Mouse (Mus musculus) neural tube, embryonic 15.5 days (tissue): ENCODE results near the gene Furin. TPM values are rescaled to one million over a fixed set of nuclear protein-coding genes. Genes with fewer than 3 reads are reported as not detected.
"Not testable (repeated sequence)": the region's sequence is repeated elsewhere in the genome, so short reads cannot be mapped to it uniquely, and the experiment has no call there.

ENCODE experiments used
- ATAC-seq: fragments of 200-750 bp; cut with Nextera tagmentation; 2 replicates; pipeline ENCODE4 v1.8.0; 2017; ENCODE audit warnings: mild to moderate bottlenecking, moderate TSS enrichment, moderate library complexity; ENCODE audit not compliant: low FRiP score
- H3K27ac ChIP-seq: fragments of 300-500 bp; sonication (generic); replicated peaks from 2 replicates; pipeline ENCODE4 v1.5.1; 2015; ENCODE audit warnings: mild to moderate bottlenecking, inconsistent platforms
- H3K27me3 ChIP-seq: fragments of 300-500 bp; sonication (generic); replicated peaks from 2 replicates; pipeline ENCODE4 v1.6.1; 2015; ENCODE audit warnings: inconsistent platforms
- H3K36me3 ChIP-seq: fragments of 300-500 bp; sonication (generic); 2 replicates; pipeline ENCODE4 v1.6.1; 2015; ENCODE audit warnings: inconsistent platforms
- H3K4me1 ChIP-seq: fragments of 300-500 bp; sonication (generic); 2 replicates; pipeline ENCODE4 v1.6.1; 2015; ENCODE audit warnings: inconsistent platforms
- H3K4me2 ChIP-seq: fragments of 300-500 bp; sonication (generic); 2 replicates; pipeline ENCODE4 v1.6.1; 2015; ENCODE audit warnings: inconsistent platforms, mild to moderate bottlenecking, moderate library complexity
- H3K4me3 ChIP-seq: fragments of 300-500 bp; sonication (generic); replicated peaks from 2 replicates; pipeline ENCODE4 v1.5.1; 2015; ENCODE audit warnings: mild to moderate bottlenecking, inconsistent platforms
- H3K9ac ChIP-seq: fragments of 300-500 bp; sonication (generic); replicated peaks from 2 replicates; pipeline ENCODE4 v1.6.1; 2015; ENCODE audit warnings: mild to moderate bottlenecking, inconsistent platforms
- H3K9me3 ChIP-seq: fragments of 300-500 bp; sonication (generic); replicated peaks from 2 replicates; pipeline ENCODE4 v1.6.1; 2016; ENCODE audit warnings: inconsistent platforms
- WGBS: fragments of 180-500 bp; shearing (Covaris S2); methylation state at CpG from one replicate; pipeline ENCODE4 v1.1.7; 2015; ENCODE audit warnings: mixed read lengths; 5-methylcytosine and 5-hydroxymethylcytosine counted together
- polyA plus RNA-seq: library from polyadenylated mRNA; unstranded; fragments of >200 nt; fragmentation: Nextera tagmentation; extraction: Ambion mirVana; gene quantifications from 2 replicates; pipeline ENCODE4 v1.2.1, GENCODE M21; 2015

Furin gene
- polyA plus RNA-seq, 1 experiment from 2014 or later: 5.6 TPM

GRCm38 (mm10) chr7:80400099-80400498 is 5.1 kb downstream of the Furin start:
- H3K9ac ChIP-seq: no peak overlapping the region
- peaks cover 6% of the 10 kb centered on the region; the same call in 1 of the 2 replicates for H3K27me3 ChIP-seq
- 66% methylated on average over 5 of the region's 5 CpGs for WGBS
- peaks cover 43% of the 10 kb centered on the region for H3K4me1 ChIP-seq
- no peaks in the 10 kb centered on the region for H3K9me3 ChIP-seq
- H3K4me3 ChIP-seq: no peak overlapping the region
- 0 out of 2 replicates have a peak overlapping the region, but pooled peaks have one; percentile 4 for H3K4me2 ChIP-seq
- no peak for ATAC-seq
- H3K36me3 ChIP-seq: peaks cover 28% of the 10 kb centered on the region
- no peak overlapping the region for H3K27ac ChIP-seq

GRCm38 (mm10) chr7:80398654-80399444 is 6.4 kb downstream of the Furin start:
- H3K27ac ChIP-seq: no peak overlapping the region
- ATAC-seq: no peak
- peaks cover 33% of the 10 kb centered on the region for H3K36me3 ChIP-seq
- no peak overlapping the region for H3K4me2 ChIP-seq
- no peaks in the 10 kb centered on the region for H3K9me3 ChIP-seq
- peaks cover 43% of the 10 kb centered on the region for H3K4me1 ChIP-seq
- no peak overlapping the region for H3K9ac ChIP-seq
- 78% methylated on average over 9 of the region's 9 CpGs for WGBS
- no peak overlapping the region for H3K4me3 ChIP-seq
- no peaks in the 10 kb centered on the region for H3K27me3 ChIP-seq

GRCm38 (mm10) chr7:80397986-80398385 is 7.2 kb downstream of the Furin start:
- Histone ChIP-seq H3K4me3 (no peak overlapping the region), H3K4me2 (no peak overlapping the region), H3K9me3 (no peaks in the 10 kb centered on the region), H3K27ac (no peak overlapping the region), H3K9ac (no peak overlapping the region), H3K27me3 (no peaks in the 10 kb centered on the region), H3K36me3 (peaks cover 42% of the 10 kb centered on the region), H3K4me1 (peaks cover 35% of the 10 kb centered on the region)
- ATAC-seq: no peak
- 95% methylated on average over 9 of the region's 9 CpGs for WGBS

GRCm38 (mm10) chr7:80396427-80396826 is 8.8 kb downstream of the Furin start:
- Histone ChIP-seq H3K36me3 (peaks cover 58% of the 10 kb centered on the region), H3K4me1 (peaks cover 31% of the 10 kb centered on the region)
- H3K27me3 ChIP-seq, H3K27ac ChIP-seq, ATAC-seq, H3K9me3 ChIP-seq, H3K4me3 ChIP-seq, H3K9ac ChIP-seq, H3K4me2 ChIP-seq: not testable (repeated sequence)
- WGBS: 83% methylated on average over 4 of the region's 4 CpGs

- Histone ChIP-seq H3K27me3 (no peaks in the 10 kb centered on the region), H3K9ac (no peak overlapping the region), H3K9me3 (no peaks in the 10 kb centered on the region), H3K27ac (no peak overlapping the region), H3K4me1 (peaks cover 13% of the 10 kb centered on the region), H3K4me3 (no peak overlapping the region), H3K36me3 (peaks cover 72% of the 10 kb centered on the region), H3K4me2 (no peak overlapping the region)
- no peak for ATAC-seq
- WGBS: 98% methylated on average over 4 of the region's 4 CpGs
Observed at GRCm38 (mm10) chr7:80394600-80394999, 10.6 kb downstream of the Furin start.

GRCm38 (mm10) chr7:80392119-80392518 is 13.1 kb downstream of the Furin start:
- H3K9ac ChIP-seq: no peak overlapping the region
- no peak overlapping the region for H3K4me3 ChIP-seq
- no peak for ATAC-seq
- no peak overlapping the region for H3K4me2 ChIP-seq
- peaks cover 62% of the 10 kb centered on the region for H3K36me3 ChIP-seq
- WGBS: 95% methylated on average over 15 of the region's 15 CpGs
- H3K9me3 ChIP-seq: no peaks in the 10 kb centered on the region
- no peaks in the 10 kb centered on the region; the same call in 1 of the 2 replicates for H3K27me3 ChIP-seq
- H3K4me1 ChIP-seq: peaks cover 7% of the 10 kb centered on the region
- no peak overlapping the region for H3K27ac ChIP-seq

GRCm38 (mm10) chr7:80387633-80388543 is 17.3 kb downstream of the Furin start, which contains the start of gene Fes:
TSS of gene Fes (minus strand) at chr7:80387946.
- WGBS: 17% methylated on average over 33 of the region's 33 CpGs
- Histone ChIP-seq H3K4me1 (peaks cover 7% of the 10 kb centered on the region), H3K27ac (no peak within 1 kb of the TSS), H3K27me3 (peaks cover 5% of the 10 kb centered on the region; the same call in 1 of the 2 replicates), H3K4me2 (peak within 1 kb of the TSS; percentile 41), H3K4me3 (peak within 1 kb of the TSS; percentile 24), H3K9me3 (no peaks in the 10 kb centered on the region), H3K36me3 (peaks cover 29% of the 10 kb centered on the region), H3K9ac (0 out of 2 replicates have a peak within 1 kb of the TSS, but pooled peaks have one; percentile 4)
- ATAC-seq: no peak

GRCm38 (mm10) chr7:80387033-80387632 is 18.1 kb downstream of the Furin start:
- WGBS: 30% methylated on average over 17 of the region's 17 CpGs
- Histone ChIP-seq H3K4me2 (peak overlapping the region; percentile 41), H3K4me3 (peak overlapping the region; percentile 24), H3K9me3 (no peaks in the 10 kb centered on the region), H3K27ac (no peak overlapping the region), H3K36me3 (peaks cover 22% of the 10 kb centered on the region), H3K27me3 (peaks cover 5% of the 10 kb centered on the region; the same call in 1 of the 2 replicates), H3K4me1 (peaks cover 7% of the 10 kb centered on the region), H3K9ac (0 out of 2 replicates have a peak overlapping the region, but pooled peaks have one; percentile 4)
- 0 out of 2 replicates have a peak, but pooled peaks have one; percentile 10 for ATAC-seq

GRCm38 (mm10) chr7:80386235-80386930 is 18.9 kb downstream of the Furin start:
- no peak overlapping the region for H3K27ac ChIP-seq
- no peaks in the 10 kb centered on the region for H3K9me3 ChIP-seq
- 0 out of 2 replicates have a peak overlapping the region, but pooled peaks have one; percentile 4 for H3K9ac ChIP-seq
- ATAC-seq: peak; percentile 72; the same call in 1 of the 2 replicates
- peak overlapping the region; percentile 41 for H3K4me2 ChIP-seq
- peaks cover 7% of the 10 kb centered on the region for H3K4me1 ChIP-seq
- no peak overlapping the region for H3K4me3 ChIP-seq
- 36% methylated on average over 18 of the region's 18 CpGs for WGBS
- H3K27me3 ChIP-seq: peaks cover 5% of the 10 kb centered on the region; the same call in 1 of the 2 replicates
- H3K36me3 ChIP-seq: peaks cover 14% of the 10 kb centered on the region

GRCm38 (mm10) chr7:80382919-80383318 is 22.3 kb downstream of the Furin start:
- H3K36me3 ChIP-seq: no peaks in the 10 kb centered on the region
- 77% methylated on average over 11 of the region's 11 CpGs for WGBS
- no peak overlapping the region for H3K9ac ChIP-seq

More at GRCm38 (mm10) chr7:80382919-80383318, 22.3 kb downstream of the Furin start:
- no peak overlapping the region for H3K4me3 ChIP-seq
- H3K27ac ChIP-seq: no peak overlapping the region
- peaks cover 5% of the 10 kb centered on the region for H3K4me1 ChIP-seq
- ATAC-seq: no peak
- no peaks in the 10 kb centered on the region for H3K9me3 ChIP-seq
- peaks cover 5% of the 10 kb centered on the region; the same call in 1 of the 2 replicates for H3K27me3 ChIP-seq
- H3K4me2 ChIP-seq: no peak overlapping the region
